Mouse (Mus musculus) embryo, embryonic 9.5 days (tissue): ENCODE measurements at regions not wholly inside any gene's neighbourhood (a gene's known extent, or its start where the extent isn't known, plus 50 kb on each side); places are given as distances from the start of the nearest gene placed in this dataset.

Experiments
- DNase-seq: peaks from one replicate; pipeline ENCODE4 v3.0.0-alpha.2; 2017; ENCODE audit errors: extremely low spot score

DNA sequence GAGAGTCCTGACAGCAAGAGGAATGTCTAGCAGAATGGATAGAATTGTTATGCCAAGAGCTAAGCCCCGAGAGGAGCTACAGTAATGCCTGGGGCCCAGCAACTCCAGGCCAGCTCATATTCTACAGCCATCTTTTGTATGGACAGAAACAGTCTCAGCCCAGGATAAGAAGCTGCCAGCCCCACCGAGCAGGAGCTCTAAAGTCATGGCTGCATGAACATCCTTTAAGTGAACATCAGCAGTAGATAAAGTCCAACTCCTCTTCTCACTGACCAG, 141.6 kb upstream of the Snx19 start:
- no peak for DNase-seq

DNA sequence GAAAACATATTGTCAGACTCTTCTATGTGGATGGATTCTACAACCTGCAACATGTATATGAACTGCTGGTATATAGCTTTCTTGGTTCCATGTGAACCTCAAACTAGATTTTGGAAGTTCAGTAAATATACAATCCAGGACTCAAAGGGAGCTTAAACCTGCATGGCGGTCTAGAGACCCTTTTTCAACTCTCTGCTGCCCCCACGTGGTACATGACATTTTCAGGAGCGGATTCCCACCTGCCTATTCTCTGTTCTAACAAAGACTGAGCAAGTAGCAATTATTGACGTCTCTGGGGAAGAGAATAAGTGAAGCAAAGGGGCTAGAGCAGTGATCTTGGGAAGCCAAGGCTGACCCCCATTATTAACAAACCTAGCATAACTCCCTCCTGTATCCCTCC, 127.1 kb upstream of the Snx19 start:
- peak; percentile 64 for DNase-seq

DNA sequence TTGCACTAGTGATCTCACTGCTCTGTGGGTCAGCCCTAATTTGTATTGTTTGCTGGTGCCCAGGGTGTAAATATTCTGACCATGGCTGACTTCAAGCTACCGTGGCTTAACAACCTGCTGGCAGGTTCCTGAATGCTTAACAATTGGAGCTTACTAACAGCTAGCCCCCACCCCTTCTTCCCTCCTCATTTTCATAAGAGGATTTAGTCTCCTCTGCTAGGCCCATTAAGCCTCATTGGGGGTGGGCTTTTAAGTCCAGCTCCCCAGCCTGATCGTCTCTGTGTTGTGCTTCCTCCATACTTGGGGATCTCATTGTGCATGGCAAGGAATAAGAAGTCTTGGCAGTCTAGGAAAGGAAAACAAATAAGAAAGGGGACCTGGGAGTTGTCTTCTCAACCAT, 118.6 kb upstream of the Snx19 start:
- DNase-seq, result no peak

DNA sequence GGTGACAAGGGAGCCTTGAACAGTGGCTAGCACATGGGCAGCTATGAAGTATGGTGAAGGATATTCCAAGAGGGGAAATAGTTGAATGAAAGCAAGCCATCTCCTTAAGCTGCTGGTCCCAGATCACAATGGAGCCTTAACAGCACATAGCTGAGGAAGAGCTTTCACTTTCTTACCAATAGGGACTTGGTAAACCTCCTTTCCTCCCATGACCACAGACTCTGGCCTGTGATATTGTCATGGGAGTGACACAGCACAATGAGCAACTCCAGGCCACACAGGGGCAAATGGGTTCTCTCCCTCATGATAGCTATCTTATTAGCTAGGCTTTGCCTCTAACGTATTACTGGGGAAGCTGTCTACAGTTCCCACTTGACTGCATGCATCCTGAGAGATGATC, 113.5 kb upstream of the Snx19 start:
- no peak for DNase-seq

DNA sequence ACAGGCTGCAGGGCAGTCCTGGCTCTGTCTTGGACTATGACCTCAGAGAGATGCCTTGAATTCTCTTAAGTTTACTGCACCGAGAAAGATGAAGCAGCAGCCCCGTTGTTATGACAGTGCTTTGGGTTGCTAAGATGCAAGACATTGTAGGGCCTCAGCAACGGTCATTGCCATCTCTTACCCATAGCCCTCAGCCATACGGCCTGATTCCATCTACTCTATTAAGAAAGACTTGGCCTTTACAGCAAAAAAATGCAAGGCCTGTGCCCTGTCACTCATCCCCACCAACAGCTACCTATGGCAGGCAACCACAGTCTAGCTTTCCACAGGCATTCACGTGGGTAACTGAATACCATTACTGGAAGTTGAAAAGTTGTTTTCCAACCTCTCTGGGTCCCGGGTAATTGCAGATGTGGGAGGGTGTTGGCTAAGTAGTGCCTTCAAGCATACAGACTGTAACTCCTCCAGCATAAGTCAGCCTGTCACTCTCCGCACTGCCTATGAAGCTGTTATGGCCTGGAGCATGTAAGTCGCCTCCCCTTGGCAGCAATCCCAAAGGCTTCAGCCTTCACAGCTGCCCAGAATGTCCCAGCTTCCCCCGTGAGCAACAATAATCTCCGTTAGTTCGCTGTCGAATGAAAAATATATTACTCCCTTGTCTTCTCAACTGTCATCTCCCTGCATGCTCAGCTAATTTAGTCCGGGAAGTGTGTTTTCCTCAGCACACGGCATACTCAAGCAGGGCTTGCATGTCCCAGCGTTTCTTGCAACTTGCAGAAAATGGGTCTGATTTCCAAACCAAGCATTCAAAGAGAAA, 112.3 kb upstream of the Snx19 start:
- no peak for DNase-seq

DNA sequence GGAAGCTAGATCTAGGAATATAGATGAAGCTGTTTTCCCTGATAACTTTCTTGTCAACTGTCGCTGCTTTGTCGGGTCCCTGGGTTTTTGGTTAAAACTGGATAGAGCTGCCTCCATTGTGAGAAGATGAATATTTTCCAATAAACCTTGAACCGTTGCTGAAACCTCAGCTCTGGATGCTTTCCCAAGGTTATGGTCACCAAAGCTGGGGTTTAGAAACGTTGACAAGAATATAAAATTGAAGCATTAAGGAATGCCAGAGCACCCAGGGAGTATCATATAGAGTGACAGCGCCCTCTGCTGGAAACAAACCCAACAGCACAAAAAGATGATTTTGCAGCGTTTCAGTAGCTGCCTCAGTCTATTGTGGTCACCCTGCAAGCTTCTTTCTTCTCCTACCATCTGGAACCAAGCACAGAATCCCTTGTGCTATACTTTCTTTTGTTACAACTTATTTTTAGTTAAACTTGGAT, 111.7 kb upstream of the Snx19 start:
- peak; percentile 16 for DNase-seq

DNA sequence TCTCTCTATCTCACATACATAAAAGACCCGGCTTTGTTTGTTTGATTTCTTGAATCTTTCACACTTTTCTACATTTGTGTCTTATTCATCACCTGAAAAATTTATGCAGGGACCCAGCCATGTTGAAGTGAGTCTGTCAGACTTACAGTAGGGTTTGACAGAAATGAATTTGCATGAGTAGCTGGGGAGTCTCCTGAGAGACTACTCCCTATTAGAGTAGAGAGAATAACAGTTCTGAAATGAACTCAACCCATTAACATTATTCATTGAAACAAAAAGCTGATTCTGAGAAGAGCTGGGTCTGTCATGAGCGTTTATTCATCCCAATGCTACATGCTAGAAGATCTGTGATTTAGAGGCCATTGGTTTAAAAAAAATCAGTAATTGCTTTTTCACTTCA, 82.0 kb upstream of the Snx19 start:
- no peak for DNase-seq

DNA sequence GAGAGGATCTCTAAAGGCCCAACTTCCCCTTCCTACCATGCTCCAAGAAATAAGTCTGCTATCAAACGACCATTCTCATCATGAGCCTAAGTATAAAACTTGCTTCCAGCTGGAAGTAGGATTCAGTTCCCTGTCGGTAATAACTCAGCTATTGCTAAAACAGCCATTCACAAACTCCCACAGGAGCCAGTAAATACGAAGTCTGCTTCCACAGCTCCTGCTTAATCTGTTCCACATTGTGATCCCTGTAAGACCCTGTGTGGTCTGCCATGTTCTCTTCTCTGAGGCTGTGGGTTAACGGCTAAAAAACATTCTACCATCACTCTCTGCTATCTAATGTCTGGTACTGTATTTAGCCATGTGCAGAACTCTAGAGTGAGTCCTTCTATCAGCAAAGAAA, 72.9 kb upstream of the Snx19 start:
- no peak for DNase-seq

DNA sequence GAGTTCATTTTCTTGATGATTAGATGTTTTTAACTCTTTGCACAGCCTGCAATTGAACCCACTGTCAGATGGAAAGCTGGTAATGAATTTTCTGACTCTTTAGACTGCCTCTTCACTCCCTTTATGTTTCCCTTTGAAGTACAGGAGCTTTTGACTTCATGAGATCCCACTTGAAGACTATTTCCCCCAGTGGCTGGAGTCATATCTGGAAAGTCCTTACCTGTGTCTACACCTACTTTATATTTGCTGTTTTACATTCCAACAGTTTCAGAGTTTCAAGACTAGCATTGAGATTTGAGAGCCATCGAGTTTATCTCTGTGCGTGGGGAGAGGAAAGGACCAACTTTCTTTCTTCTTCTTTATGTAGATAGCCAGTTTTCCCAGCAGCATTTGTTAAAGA, 71.3 kb upstream of the Snx19 start:
- DNase-seq, result no peak

DNA sequence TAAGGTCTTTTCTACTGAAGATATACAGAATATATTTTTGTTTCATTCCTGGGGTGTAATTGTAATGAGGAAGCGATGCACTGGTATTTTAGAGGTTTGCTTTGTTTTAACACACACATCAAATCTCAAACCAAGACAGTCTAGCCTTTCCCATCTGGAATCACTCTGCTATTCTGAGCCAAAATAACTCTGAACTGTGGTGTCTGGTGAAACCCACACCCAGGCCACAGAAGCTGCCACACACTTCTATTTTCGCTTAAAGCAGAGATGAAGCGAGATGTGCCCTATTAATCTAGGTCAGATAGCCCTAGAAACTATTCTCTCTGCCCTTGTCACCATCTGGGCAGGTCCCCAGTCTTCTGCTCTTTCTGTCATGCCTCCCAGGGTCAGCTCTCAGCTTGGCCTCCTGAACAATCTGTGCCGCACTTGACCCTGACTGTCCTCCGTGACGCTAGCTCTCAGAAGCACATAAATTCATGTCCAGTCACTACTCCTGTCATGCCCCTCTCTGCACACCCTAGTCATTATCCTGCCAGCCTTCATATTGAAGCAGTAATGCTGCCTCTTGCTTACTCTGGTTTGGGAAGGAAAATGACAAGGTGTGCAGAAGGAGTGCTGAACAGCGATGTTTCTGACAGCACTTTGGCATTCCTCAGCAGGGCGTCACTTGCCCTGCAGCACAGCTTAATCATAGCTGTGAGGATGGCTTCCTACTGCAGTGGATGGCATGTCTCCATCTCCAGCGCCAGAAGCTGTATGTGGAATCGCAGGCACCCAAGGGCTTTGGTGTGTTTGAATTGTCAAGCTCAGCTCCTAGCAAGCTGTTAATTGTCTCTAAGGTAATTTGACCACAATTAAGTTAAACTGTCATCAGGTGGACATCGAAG, 57.1 kb upstream of the Snx19 start:
- no peak for DNase-seq

DNA sequence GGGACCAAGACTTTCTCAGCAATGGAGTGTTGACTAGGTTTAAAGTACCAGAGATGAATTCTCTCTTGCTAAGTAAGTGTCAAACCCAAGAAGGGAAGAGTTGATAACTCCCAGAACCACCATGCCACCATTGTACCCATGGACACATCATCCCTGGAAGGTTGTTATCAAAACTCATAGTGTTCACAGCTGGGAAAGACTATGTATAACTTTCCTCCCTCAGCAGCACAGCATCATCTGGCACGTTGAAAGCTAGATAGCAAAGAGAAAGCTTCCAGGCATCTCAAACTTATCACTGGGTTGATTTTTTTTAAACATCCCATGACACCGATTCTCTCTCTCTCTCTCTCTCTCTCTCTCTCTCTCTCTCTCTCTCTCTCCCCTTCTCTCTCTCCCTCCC, 56.1 kb upstream of the Snx19 start:
- no peak for DNase-seq

DNA sequence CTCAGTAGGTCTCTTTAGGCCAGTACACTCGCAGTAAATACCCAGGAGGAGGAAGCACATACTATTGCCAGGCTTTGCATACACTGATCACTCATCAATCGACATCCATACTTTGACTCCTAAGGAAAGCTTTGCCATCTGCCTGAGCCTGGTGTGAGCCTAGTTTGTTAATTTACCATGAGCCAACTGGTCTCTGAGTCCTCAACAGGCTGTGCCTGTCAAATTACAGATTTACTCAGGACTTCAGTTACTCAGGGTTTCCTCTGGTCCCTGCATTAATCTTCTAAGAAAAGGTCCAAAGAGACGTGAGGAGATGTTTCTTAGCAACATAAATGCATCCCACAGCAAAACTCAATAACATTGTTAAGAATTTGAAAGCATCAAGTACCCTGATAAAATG, 50.0 kb upstream of the Snx19 start:
- DNase-seq, result no peak
